Mouse (Mus musculus) lung, adult 2 months (tissue): ENCODE data around the gene Abcg5.

Source experiments
- CTCF ChIP-seq: fragments of 200-500 bp; IDR thresholded peaks from 2 replicates; pipeline ENCODE4 v1.5.1; 2011; ENCODE audit warnings: mild to moderate bottlenecking, low read length, control low read depth; ENCODE audit not compliant: insufficient read depth
- POLR2A ChIP-seq: fragments of 200-500 bp; IDR thresholded peaks from 2 replicates; pipeline ENCODE4 v1.6.1; 2011; ENCODE audit warnings: low read depth, mild to moderate bottlenecking, control low read depth, low read length, borderline replicate concordance; ENCODE audit errors: extremely low read depth

DNA sequence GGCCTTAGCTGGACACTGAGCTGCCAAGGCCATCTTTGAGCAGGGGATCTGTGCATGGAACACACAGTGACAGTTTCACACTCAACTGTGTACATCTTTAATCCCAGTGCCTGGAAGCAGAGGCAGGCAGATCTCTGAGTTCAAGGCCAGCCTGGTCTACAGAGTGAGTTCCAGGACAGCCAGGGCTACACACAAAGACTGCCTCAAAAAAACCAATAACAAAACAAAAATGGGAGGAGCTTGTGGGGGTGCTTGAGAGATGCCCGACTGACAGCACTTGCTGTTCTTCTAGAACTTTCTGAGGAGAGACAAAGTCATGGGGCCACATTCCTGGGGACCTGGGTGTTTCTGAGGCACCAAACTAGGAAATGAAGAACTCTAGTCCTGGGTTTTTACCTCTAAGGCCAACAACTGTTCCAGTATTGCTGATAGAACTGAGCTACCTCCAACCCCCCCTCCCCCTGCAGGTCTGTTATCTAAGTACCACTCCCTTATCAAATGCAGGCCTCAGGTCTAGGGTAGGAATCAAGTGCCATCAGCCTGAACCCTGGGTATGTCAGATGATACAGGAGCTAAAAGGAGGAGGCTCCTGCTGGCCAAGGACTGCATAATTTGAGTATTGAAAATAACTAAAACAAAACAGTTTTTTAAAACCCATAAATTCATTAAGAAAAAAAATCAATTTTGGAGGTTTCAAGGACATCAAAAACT lies 45.5 kb upstream of the Abcg5 start:
- TF ChIP-seq POLR2A (no peak), CTCF (no peak)
